7 mouse cellular contexts compared by ENCODE assay signal in genomic region chr4:119241664-119242063, GRCm38 (mm10). TPM values are rescaled to one million over a fixed set of nuclear protein-coding genes. Genes with fewer than 3 reads are reported as not detected.
A peak's percentile ranks its signal among the peaks of the same experiment; 100 is the strongest.
DNase-seq lines count a peak whose midpoint lies in the region; ATAC-seq and TF ChIP-seq lines count a peak whose summit lies in the region.

No protein-coding gene starts in this region.

- H3K4me1 ChIP-seq in liver, adult 2 months (ENCODE audit: control insufficient read depth, insufficient read depth, low read length), result peaks cover 6% of the 10 kb centered on the region; the same call in 1 of the 2 replicates
- peaks cover 13% of the 10 kb centered on the region for H3K4me1 ChIP-seq in liver, embryonic 12.5 days

- H3K27me3 ChIP-seq in liver, adult 2 months (ENCODE audit: control insufficient read depth, insufficient read depth, low read length), result no peaks in the 10 kb centered on the region
- no peaks in the 10 kb centered on the region for H3K27me3 ChIP-seq in liver, embryonic 12.5 days (replicated peaks)

- H3K79me2 ChIP-seq in liver, adult 2 months (ENCODE audit: control insufficient read depth, insufficient read depth, low read length), result no peaks in the 10 kb centered on the region

- WGBS in liver, adult 2 months, result 91% methylated on average over 14 of the region's 14 CpGs
- WGBS in liver, embryonic 12.5 days (ENCODE audit: insufficient replicate concordance), result 78% methylated on average over 14 of the region's 14 CpGs

- no peak overlapping the region for H3K4me2 ChIP-seq in liver, embryonic 12.5 days

- no peak overlapping the region for H3K27ac ChIP-seq in liver, adult 2 months (replicated peaks; ENCODE audit: insufficient read depth, low read depth, low read length)
- no peak overlapping the region for H3K27ac ChIP-seq in liver, embryonic 12.5 days

- no peak overlapping the region for H3K9ac ChIP-seq in liver, adult 2 months (ENCODE audit: low read depth, low read length)
- no peak overlapping the region for H3K9ac ChIP-seq in liver, embryonic 12.5 days

- TF ChIP-seq POLR2A in liver, adult 2 months (IDR thresholded peaks at IDR 0.05; ENCODE audit: extremely low read depth, insufficient read depth, low read length), result no peak
- TF ChIP-seq POLR2A in brain, embryonic 14.5 days (IDR thresholded peaks at IDR 0.05; ENCODE audit: borderline replicate concordance, extremely low read depth, insufficient read depth, insufficient read length, poor library complexity, severe bottlenecking), result no peak

- TF ChIP-seq CTCF in liver, adult 2 months (IDR thresholded peaks at IDR 0.05; ENCODE audit: low read depth, low read length), result peak; percentile 78
- TF ChIP-seq CTCF in brain, embryonic 14.5 days (IDR thresholded peaks at IDR 0.05; ENCODE audit: borderline replicate concordance, extremely low read depth, insufficient read depth, insufficient read length), result peak; percentile 46

- H3K9me3 ChIP-seq in liver, embryonic 12.5 days (replicated peaks), result no peaks in the 10 kb centered on the region

- no peak for ATAC-seq in liver, embryonic 12.5 days

- peaks cover 7% of the 10 kb centered on the region; the same call in 1 of the 2 replicates for H3K36me3 ChIP-seq in liver, adult 2 months (ENCODE audit: control insufficient read depth, insufficient read depth, low read length)
- peaks cover 51% of the 10 kb centered on the region for H3K36me3 ChIP-seq in liver, embryonic 12.5 days

- no peak for DNase-seq in liver, adult 2 months (ENCODE audit: extremely low read depth, low read depth, low spot score)
- peak; percentile 49 for DNase-seq in brain, embryonic 14.5 days (ENCODE audit: low read depth)
- peak; percentile 54 to 57 for DNase-seq in layer of hippocampus, adult 8-10 months (ENCODE audit: low spot score in 2 of 2)
- peak; percentile 51 to 61 for DNase-seq in right cerebral cortex, postnatal 36 days (ENCODE audit: low spot score in 2 of 2)
- DNase-seq in embryo, embryonic 11 days, result no peak
- no peak for DNase-seq in MN1 (ENCODE audit: low spot score)

- H3K4me3 ChIP-seq in liver, adult 2 months (ENCODE audit: insufficient read depth, low read depth, low read length), result no peak overlapping the region
- H3K4me3 ChIP-seq in liver, embryonic 12.5 days, result no peak overlapping the region

RNA-seq across cellular contexts. Expression of gene P3h1, which starts 8.9 kb away (rescaled TPM):
- 6.7 and 8.8 TPM in 2 replicates for total RNA-seq in liver, adult 2 months (2014; rRNA removed)
- polyA plus RNA-seq in liver, adult 2 months (2012; rRNA removed), result 14.5 and 20.3 TPM in 2 replicates
- 9.7 and 11.4 TPM in 2 replicates for polyA plus RNA-seq in liver, embryonic 12.5 days (2016; fragmentation: Nextera tagmentation; extraction: Ambion mirVana)
- 23.2 and 24.4 TPM in 2 replicates for polyA plus RNA-seq in brain, embryonic 14.5 days (2012; rRNA removed)
- 10 to 100 TPM in 3 of 4 experiments, 1 to 10 TPM in 1; 9.7 to 13.7 (median 11.7) TPM for total RNA-seq in layer of hippocampus, adult 8-10 months (2022)

RNA-seq across cellular contexts. Expression of gene AU022252, which starts 9.2 kb away (rescaled TPM):
- total RNA-seq in liver, adult 2 months (2014; rRNA removed), result 23.6 and 25.2 TPM in 2 replicates
- polyA plus RNA-seq in liver, adult 2 months (2012; rRNA removed), result 16.6 and 23.3 TPM in 2 replicates
- polyA plus RNA-seq in liver, embryonic 12.5 days (2016; fragmentation: Nextera tagmentation; extraction: Ambion mirVana), result 18.1 and 19.6 TPM in 2 replicates
- 13.5 and 18.2 TPM in 2 replicates for polyA plus RNA-seq in brain, embryonic 14.5 days (2012; rRNA removed)
- 10 to 100 TPM; 23.1 to 32.9 (median 25.6) TPM for total RNA-seq in layer of hippocampus, adult 8-10 months (2022)

RNA-seq across cellular contexts. Expression of gene Cldn19, which starts 13.6 kb away (rescaled TPM):
- not detected in 2 replicates for total RNA-seq in liver, adult 2 months (2014; rRNA removed)
- polyA plus RNA-seq in liver, adult 2 months (2012; rRNA removed), result not detected in 2 replicates
- polyA plus RNA-seq in liver, embryonic 12.5 days (2016; fragmentation: Nextera tagmentation; extraction: Ambion mirVana), result not detected in 2 replicates
- polyA plus RNA-seq in brain, embryonic 14.5 days (2012; rRNA removed), result 0.87 and 2.2 TPM in 2 replicates
- total RNA-seq in layer of hippocampus, adult 8-10 months (2022), result under 1 TPM; 0.18 to 0.41 (median 0.27) TPM

RNA-seq across cellular contexts. Expression of gene Tmem269, which starts 23.6 kb away (rescaled TPM):
- total RNA-seq in liver, adult 2 months (2014; rRNA removed), result 0.09 TPM in 1 of 2 replicates, not detected in the other
- polyA plus RNA-seq in liver, adult 2 months (2012; rRNA removed), result 0.06 TPM in 1 of 2 replicates, not detected in the other
- not detected in 2 replicates for polyA plus RNA-seq in liver, embryonic 12.5 days (2016; fragmentation: Nextera tagmentation; extraction: Ambion mirVana)
- 0.66 and 0.79 TPM in 2 replicates for polyA plus RNA-seq in brain, embryonic 14.5 days (2012; rRNA removed)
- 1 to 10 TPM in 1 of 4 experiments, under 1 TPM in 3; 0.37 to 1.0 (median 0.63) TPM for total RNA-seq in layer of hippocampus, adult 8-10 months (2022)

RNA-seq across cellular contexts. Expression of gene Svbp, which starts 46.6 kb away (rescaled TPM):
- total RNA-seq in liver, adult 2 months (2014; rRNA removed), result 9.1 and 10.0 TPM in 2 replicates
- polyA plus RNA-seq in liver, adult 2 months (2012; rRNA removed), result 11.9 and 14.8 TPM in 2 replicates
- polyA plus RNA-seq in liver, embryonic 12.5 days (2016; fragmentation: Nextera tagmentation; extraction: Ambion mirVana), result 114 and 121 TPM in 2 replicates
- 132 and 160 TPM in 2 replicates for polyA plus RNA-seq in brain, embryonic 14.5 days (2012; rRNA removed)
- total RNA-seq in layer of hippocampus, adult 8-10 months (2022), result 10 to 100 TPM; 15.4 to 21.1 (median 16.3) TPM

Comparison
In these comparisons a context has a peak if more than half of its experiments do, and no peak if none do; other contexts are left out.
1. DNase-seq: peak in brain, embryonic 14.5 days (single experiment), layer of hippocampus, adult 8-10 months (2 of 2) and right cerebral cortex, postnatal 36 days (2 of 2); none in liver, adult 2 months (single experiment), embryo, embryonic 11 days (single experiment) and MN1 (single experiment).